Mouse (Mus musculus): ENCODE data around the gene Mesp1. TPM values are rescaled to one million over a fixed set of nuclear protein-coding genes. Genes with fewer than 3 reads are reported as not detected.

Gene Mesp1
- total and polyA plus RNA-seq, 3 experiments = not detected

GRCm38 (mm10) chr7:79822092-79822695, 28.6 kb upstream of the Mesp1 start:
- H3K9me3 ChIP-seq (replicated peaks; ENCODE audit: low read length) = no peaks in the 10 kb centered on the region
- H3K4me3 ChIP-seq (replicated peaks in 1 of 3; ENCODE audit: low read depth in 2 of 3, low read length in 2 of 3, poor library complexity in 1 of 3) = no peak overlapping the region
- H3K79me2 ChIP-seq (replicated peaks; ENCODE audit: control insufficient read depth, extremely low read depth, insufficient read depth, poor library complexity, severe bottlenecking) = no peaks in the 10 kb centered on the region
- no peaks in the 10 kb centered on the region for H3K36me3 ChIP-seq (replicated peaks in 1 of 2; ENCODE audit: control insufficient read depth in 1 of 2, insufficient read depth in 1 of 2, low read length in 1 of 2)
- H3K4me2 ChIP-seq (ENCODE audit: insufficient read depth, low read depth, poor library complexity, severe bottlenecking) = no peak overlapping the region
- H3K27me3 ChIP-seq (replicated peaks) = peaks cover 27% of the 10 kb centered on the region
- no peak for DNase-seq (ENCODE audit: extremely low read depth)
- dilution Hi-C loops (cut with MboI; ENCODE audit: extremely low pct_ligation_motif_present, extremely low pct_unique_long_range_greater_than_20kb, low sequenced_read_pairs) (no loop called here), in situ Hi-C loops (cut with MboI; ENCODE audit: low pct_ligation_motif_present, low pct_unique_long_range_greater_than_20kb, low sequenced_read_pairs) (no loop called here)
- H3K27ac ChIP-seq (ENCODE audit: insufficient read depth, low read depth) = no peak overlapping the region
- no peak overlapping the region for H3K9ac ChIP-seq (ENCODE audit: insufficient read depth, low read depth)
- H3K4me1 ChIP-seq (ENCODE audit: control insufficient read depth in 1 of 2, insufficient read depth in 2 of 2) = no peaks in the 10 kb centered on the region
- TF ChIP-seq ZKSCAN1 (IDR thresholded peaks at IDR 0.05; ENCODE audit: borderline replicate concordance, low read depth, low read length) = no peak
- TF ChIP-seq GABPA (IDR thresholded peaks at IDR 0.05; ENCODE audit: insufficient replicate concordance, low read depth, low read length) = no peak

- dilution Hi-C loops (cut with MboI; ENCODE audit: extremely low pct_ligation_motif_present, extremely low pct_unique_long_range_greater_than_20kb, low sequenced_read_pairs) (no loop called here), in situ Hi-C loops (cut with MboI; ENCODE audit: low pct_ligation_motif_present, low pct_unique_long_range_greater_than_20kb, low sequenced_read_pairs) (no loop called here)
- H3K36me3 ChIP-seq (replicated peaks in 1 of 2; ENCODE audit: control insufficient read depth in 1 of 2, insufficient read depth in 1 of 2, low read length in 1 of 2) = no peaks in the 10 kb centered on the region
- H3K4me1 ChIP-seq (ENCODE audit: control insufficient read depth in 1 of 2, insufficient read depth in 2 of 2) = no peaks in the 10 kb centered on the region
- no peaks in the 10 kb centered on the region for H3K79me2 ChIP-seq (replicated peaks; ENCODE audit: control insufficient read depth, extremely low read depth, insufficient read depth, poor library complexity, severe bottlenecking)
- TF ChIP-seq ZNF384 (IDR thresholded peaks at IDR 0.05; ENCODE audit: low read depth, low read length) (no peak), USF1 (IDR thresholded peaks at IDR 0.05; ENCODE audit: low read depth, low read length) (no peak), ZC3H11A (IDR thresholded peaks at IDR 0.05; ENCODE audit: low read depth, low read length) (no peak), CHD1 (IDR thresholded peaks at IDR 0.05; ENCODE audit: low read depth, low read length) (no peak), NRF1 (IDR thresholded peaks at IDR 0.05; ENCODE audit: low read depth, low read length) (no peak), PAX5 (IDR thresholded peaks at IDR 0.05; ENCODE audit: low read length) (no peak), POLR2A (IDR thresholded peaks at IDR 0.05; ENCODE audit: low read depth, low read length) (no peak), MAFK (IDR thresholded peaks at IDR 0.05; ENCODE audit: insufficient replicate concordance, low read length) (no peak), RCOR1 (conservative IDR thresholded peaks at IDR 0.05; ENCODE audit: low read depth, low read length) (no peak), RAD21 (IDR thresholded peaks at IDR 0.05; ENCODE audit: low read depth, low read length) (no peak), JUND (conservative IDR thresholded peaks at IDR 0.05; ENCODE audit: low read depth, low read length) (no peak), ETS1 (conservative IDR thresholded peaks at IDR 0.05; ENCODE audit: low read depth, low read length) (no peak), MEF2A (IDR thresholded peaks at IDR 0.05; ENCODE audit: borderline replicate concordance, low read depth, low read length) (no peak), TCF12 (IDR thresholded peaks at IDR 0.05; ENCODE audit: low read depth, low read length) (no peak), POLR2AphosphoS2 (IDR thresholded peaks at IDR 0.05; ENCODE audit: low read depth, low read length) (no peak), SMC3 (IDR thresholded peaks at IDR 0.05; ENCODE audit: low read depth, low read length) (no peak)
- no peak for DNase-seq (ENCODE audit: extremely low read depth)
- H3K9ac ChIP-seq (ENCODE audit: insufficient read depth, low read depth) = no peak overlapping the region
- no peaks in the 10 kb centered on the region for H3K9me3 ChIP-seq (replicated peaks; ENCODE audit: low read length)
- no peak overlapping the region for H3K27ac ChIP-seq (ENCODE audit: insufficient read depth, low read depth)
- no peak overlapping the region for H3K4me3 ChIP-seq (replicated peaks in 1 of 3; ENCODE audit: low read depth in 2 of 3, low read length in 2 of 3, poor library complexity in 1 of 3)
- H3K27me3 ChIP-seq (replicated peaks) = peaks cover 21% of the 10 kb centered on the region
- H3K4me2 ChIP-seq (ENCODE audit: insufficient read depth, low read depth, poor library complexity, severe bottlenecking) = no peak overlapping the region
Observed at GRCm38 (mm10) chr7:79819996-79820395, 26.4 kb upstream of the Mesp1 start.
